ENCODE assay signal across 8 mouse cellular contexts in the genomic region with DNA sequence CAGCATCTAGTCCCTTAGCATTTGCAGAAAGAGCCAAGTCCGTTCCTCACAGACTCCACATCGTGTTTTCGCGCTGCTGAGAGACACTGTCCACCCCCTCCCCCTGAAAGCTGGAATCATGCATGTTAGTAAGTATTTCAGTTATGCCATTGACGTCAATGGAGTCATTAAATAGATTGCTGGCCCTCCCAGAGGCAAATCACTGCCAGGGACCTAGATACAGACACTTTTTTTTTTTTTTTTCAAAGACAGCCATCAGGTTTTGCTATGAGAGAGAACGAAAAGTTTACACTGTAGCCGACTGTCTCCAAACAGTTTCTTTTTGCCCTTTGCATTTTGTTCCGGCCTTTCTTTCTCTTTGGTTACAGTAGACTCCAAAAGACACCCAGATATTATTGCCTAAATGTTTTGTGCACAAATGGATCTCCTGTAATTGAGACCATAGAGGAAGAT.
A peak's percentile ranks its signal among the peaks of the same experiment; 100 is the strongest.
DNase-seq lines count a peak whose midpoint lies in the region; ATAC-seq and TF ChIP-seq lines count a peak whose summit lies in the region.

No protein-coding gene starts in this region.

- H3K9ac ChIP-seq in hindbrain, postnatal 0 days (replicated peaks; ENCODE audit: low read length), result no peak overlapping the region; the same call in 1 of the 2 replicates

- no peak overlapping the region; the same call in 1 of the 2 replicates for H3K4me3 ChIP-seq in hindbrain, postnatal 0 days (ENCODE audit: low read length)
- peak overlapping the region; percentile 21 for H3K4me3 ChIP-seq in midbrain, embryonic 10.5 days

- in situ Hi-C loops in Patski (cut with MboI; ENCODE audit: low pct_unique_long_range_greater_than_20kb), result loop anchor here (5.0 kb wide), 1 partner anchor 56 kb away; no protein-coding TSS in a partner anchor

- peak; percentile 65 for ATAC-seq in Patski
- peak; percentile 74 for ATAC-seq in hindbrain, postnatal 0 days

- WGBS in hindbrain, postnatal 0 days, result 19% methylated on average over 8 of the region's 8 CpGs
- 51% methylated on average over 8 of the region's 8 CpGs for WGBS in midbrain, embryonic 10.5 days

- peak overlapping the region; percentile 46 for H3K4me2 ChIP-seq in hindbrain, postnatal 0 days (ENCODE audit: low read depth, low read length)

- peaks cover 13% of the 10 kb centered on the region; the same call in 1 of the 2 replicates for H3K4me1 ChIP-seq in hindbrain, postnatal 0 days (ENCODE audit: insufficient read depth, low read length)
- H3K4me1 ChIP-seq in midbrain, embryonic 10.5 days, result peaks cover 26% of the 10 kb centered on the region

- DNase-seq in Patski (ENCODE audit: low read depth, low spot score), result peak; percentile 38
- DNase-seq in embryo, embryonic 10.5 days (ENCODE audit: low spot score), result peak; percentile 78
- DNase-seq in gastrocnemius, postnatal 25 days, result peak; percentile 87
- DNase-seq in hindbrain, postnatal 0 days (ENCODE audit: low spot score), result peak; percentile 81
- DNase-seq in left cerebral cortex, postnatal 4 days, result peak; percentile 59
- peak; percentile 37 for DNase-seq in midbrain, embryonic 10.5 days (ENCODE audit: low spot score)
- peak; percentile 53 for DNase-seq in right cerebral cortex, postnatal 25 days
- no peak for DNase-seq in cerebellum, postnatal 36 days

- intact Hi-C loops in left cerebral cortex, postnatal 4 days (cut with DNase I), result no loop called here

- H3K9me3 ChIP-seq in hindbrain, postnatal 0 days (ENCODE audit: low read length), result no peaks in the 10 kb centered on the region
- no peaks in the 10 kb centered on the region for H3K9me3 ChIP-seq in midbrain, embryonic 10.5 days (replicated peaks)

- no peak for TF ChIP-seq CTCF in Patski (IDR thresholded peaks at IDR 0.05)
- no peak for TF ChIP-seq CTCF in hindbrain, postnatal 0 days (IDR thresholded peaks at IDR 0.05; ENCODE audit: low read depth)

- H3K27ac ChIP-seq in hindbrain, postnatal 0 days, result peak overlapping the region; percentile 71
- peak overlapping the region; percentile 68; the same call in 1 of the 2 replicates for H3K27ac ChIP-seq in midbrain, embryonic 10.5 days (replicated peaks)

- no peaks in the 10 kb centered on the region for H3K27me3 ChIP-seq in Patski
- H3K27me3 ChIP-seq in hindbrain, postnatal 0 days (ENCODE audit: insufficient read depth, low read length), result no peaks in the 10 kb centered on the region
- peaks cover 8% of the 10 kb centered on the region; the same call in 1 of the 2 replicates for H3K27me3 ChIP-seq in midbrain, embryonic 10.5 days (ENCODE audit: low read depth, poor library complexity, severe bottlenecking)

- no peaks in the 10 kb centered on the region for H3K36me3 ChIP-seq in hindbrain, postnatal 0 days (ENCODE audit: insufficient read depth, low read length)
- no peaks in the 10 kb centered on the region for H3K36me3 ChIP-seq in midbrain, embryonic 10.5 days

- POLR2A ChIA-PET in Patski (lab: Charles Lee), result interaction anchor here (0.7 kb wide), 1 partner anchor 498 kb away, joined by 3 read pairs; no protein-coding TSS in a partner anchor

- CTCF ChIA-PET in Patski (lab: Charles Lee), result no interaction called here

Comparison
In these comparisons a context has a peak if more than half of its experiments do, and no peak if none do; other contexts are left out.
1. DNase-seq: peak in Patski (single experiment), embryo, embryonic 10.5 days (single experiment), gastrocnemius, postnatal 25 days (single experiment), hindbrain, postnatal 0 days (single experiment), left cerebral cortex, postnatal 4 days (single experiment), midbrain, embryonic 10.5 days (single experiment) and right cerebral cortex, postnatal 25 days (single experiment); none in cerebellum, postnatal 36 days (0 of 2).